Mouse (Mus musculus) erythroblast, embryonic 14.5 days (primary cell): Measurements from ENCODE around the gene Fam122c.

ENCODE experiments used
- GATA1 ChIP-seq: IDR thresholded peaks from 2 replicates; pipeline ENCODE4 v1.6.1; 2012; ENCODE audit warnings: low read length, inconsistent platforms, mixed read lengths
- TAL1 ChIP-seq: IDR thresholded peaks from 3 replicates; pipeline ENCODE4 v1.6.1; 2012; ENCODE audit warnings: low read length, inconsistent platforms, mixed read lengths

GRCm38 (mm10) chrX:53337355-53337754, 64.1 kb downstream of the Fam122c start:
- TF ChIP-seq GATA1 (no peak), TAL1 (no peak)
